Mouse (Mus musculus) bone marrow, adult 2 months (tissue): Measurements from ENCODE around the gene Map3k6. TPM values are rescaled to one million over a fixed set of nuclear protein-coding genes. Genes with fewer than 3 reads are reported as not detected.

ENCODE experiments used
- H3K27ac ChIP-seq: fragments of 200-500 bp; 2 replicates; pipeline ENCODE4 v1.5.1; 2012; ENCODE audit warnings: low read depth, mild to moderate bottlenecking, control low read depth, inconsistent platforms, low read length; ENCODE audit not compliant: control insufficient read depth, poor library complexity, insufficient read depth
- H3K4me1 ChIP-seq: fragments of 200-500 bp; 2 replicates; pipeline ENCODE4 v1.6.1; 2011; ENCODE audit warnings: low read length; ENCODE audit not compliant: control insufficient read depth, insufficient read depth
- H3K4me3 ChIP-seq: fragments of 200-500 bp; replicated peaks from 2 replicates; pipeline ENCODE3; 2011; ENCODE audit warnings: mild to moderate bottlenecking, low read depth, low read length, control low read depth; ENCODE audit not compliant: control insufficient read depth
- CTCF ChIP-seq: fragments of 200-500 bp; IDR thresholded peaks from 2 replicates; pipeline ENCODE4 v1.5.1; 2011; ENCODE audit warnings: low read length, control low read depth; ENCODE audit not compliant: control insufficient read depth, insufficient read depth
- POLR2A ChIP-seq: fragments of 200-500 bp; IDR thresholded peaks from 2 replicates; pipeline ENCODE4 v1.6.1; 2011; ENCODE audit warnings: low read depth, mild to moderate bottlenecking, control low read depth, low read length, borderline replicate concordance; ENCODE audit not compliant: control insufficient read depth
- WGBS: fragments of 180-500 bp; shearing (Covaris S2); methylation state at CpG from one replicate; pipeline ENCODE4 v1.1.7; 2018; 5-methylcytosine and 5-hydroxymethylcytosine counted together
- polyA plus RNA-seq: library from polyadenylated mRNA; stranded (reverse); fragments of >200 nt; gene quantifications from 2 replicates; pipeline ENCODE4 v1.2.4, GENCODE M21; 2011; ENCODE audit warnings: low replicate concordance; ENCODE audit not compliant: missing spikeins, insufficient read depth, insufficient read length

Map3k6 gene
- polyA plus RNA-seq, 1 experiment: 14.8 TPM

GRCm38 (mm10) chr4:133298516-133299365 is 58.1 kb downstream of the Map3k6 start:
- Histone ChIP-seq H3K4me1 (no peaks in the 10 kb centered on the region), H3K27ac (no peak overlapping the region), H3K4me3 (no peak overlapping the region)
- TF ChIP-seq POLR2A (no peak), CTCF (no peak)
- 76% methylated on average over 12 of the region's 12 CpGs for WGBS

GRCm38 (mm10) chr4:133299701-133300100 is 59.1 kb downstream of the Map3k6 start:
- TF ChIP-seq CTCF: no peak
- TF ChIP-seq POLR2A: no peak
- whole genome bisulfite sequencing: 85% methylated on average over 5 of the region's 5 CpGs
- Histone ChIP-seq H3K4me1 (no peaks in the 10 kb centered on the region), H3K4me3 (no peak overlapping the region), H3K27ac (no peak overlapping the region)

GRCm38 (mm10) chr4:133300421-133300820 is 59.8 kb downstream of the Map3k6 start:
- no peaks in the 10 kb centered on the region for H3K4me1 ChIP-seq
- no peak overlapping the region for H3K4me3 ChIP-seq
- 91% methylated on average over 11 of the region's 11 CpGs for WGBS
- TF ChIP-seq POLR2A: no peak
- no peak for TF ChIP-seq CTCF
- H3K27ac ChIP-seq: no peak overlapping the region

- H3K4me1 ChIP-seq: no peaks in the 10 kb centered on the region
- peak; percentile 82 for TF ChIP-seq CTCF
- no peak for TF ChIP-seq POLR2A
- WGBS: 30% methylated on average over 4 of the region's 4 CpGs
- H3K4me3 ChIP-seq: no peak overlapping the region
- no peak overlapping the region for H3K27ac ChIP-seq
Observed at GRCm38 (mm10) chr4:133301802-133302201, 61.2 kb downstream of the Map3k6 start.

Other genes with a start within 250 kb of the Map3k6 start
- 20.1 and 21.7 TPM in 2 replicates for gene Ahdc1, start 229.6 kb upstream of the Map3k6 start, polyA plus RNA-seq
- gene Wasf2, start 110.3 kb upstream of the Map3k6 start, polyA plus RNA-seq: 31.9 and 56.6 TPM in 2 replicates
- gene Cd164l2, start 28.7 kb upstream of the Map3k6 start, polyA plus RNA-seq: not detected in 2 replicates
- gene Gpr3, start 28.3 kb upstream of the Map3k6 start, polyA plus RNA-seq: not detected in 2 replicates
- 3.1 and 3.2 TPM in 2 replicates for gene Sytl1, start 22.3 kb downstream of the Map3k6 start, polyA plus RNA-seq
- 32.6 and 38.4 TPM in 2 replicates for gene Tmem222, start 37.0 kb downstream of the Map3k6 start, polyA plus RNA-seq
- gene Wdtc1, start 112.7 kb downstream of the Map3k6 start, polyA plus RNA-seq: 9.5 and 14.6 TPM in 2 replicates
- 16.6 and 31.3 TPM in 2 replicates for gene Slc9a1, start 128.9 kb downstream of the Map3k6 start, polyA plus RNA-seq
- not detected in 2 replicates for gene Tent5b, start 239.3 kb downstream of the Map3k6 start, polyA plus RNA-seq